Mouse (Mus musculus) liver, postnatal 0 days (tissue): ENCODE results near the gene Sbk3.

Source experiments
- CTCF ChIP-seq: sonication (generic); IDR thresholded peaks from 2 replicates; pipeline ENCODE4 v1.5.1; 2016; ENCODE audit warnings: antibody characterized with exemption, low read depth
- EP300 ChIP-seq: IDR thresholded peaks from 2 replicates; pipeline ENCODE4 v1.6.1; 2016; ENCODE audit warnings: antibody characterized with exemption, low read depth, mild to moderate bottlenecking

DNA sequence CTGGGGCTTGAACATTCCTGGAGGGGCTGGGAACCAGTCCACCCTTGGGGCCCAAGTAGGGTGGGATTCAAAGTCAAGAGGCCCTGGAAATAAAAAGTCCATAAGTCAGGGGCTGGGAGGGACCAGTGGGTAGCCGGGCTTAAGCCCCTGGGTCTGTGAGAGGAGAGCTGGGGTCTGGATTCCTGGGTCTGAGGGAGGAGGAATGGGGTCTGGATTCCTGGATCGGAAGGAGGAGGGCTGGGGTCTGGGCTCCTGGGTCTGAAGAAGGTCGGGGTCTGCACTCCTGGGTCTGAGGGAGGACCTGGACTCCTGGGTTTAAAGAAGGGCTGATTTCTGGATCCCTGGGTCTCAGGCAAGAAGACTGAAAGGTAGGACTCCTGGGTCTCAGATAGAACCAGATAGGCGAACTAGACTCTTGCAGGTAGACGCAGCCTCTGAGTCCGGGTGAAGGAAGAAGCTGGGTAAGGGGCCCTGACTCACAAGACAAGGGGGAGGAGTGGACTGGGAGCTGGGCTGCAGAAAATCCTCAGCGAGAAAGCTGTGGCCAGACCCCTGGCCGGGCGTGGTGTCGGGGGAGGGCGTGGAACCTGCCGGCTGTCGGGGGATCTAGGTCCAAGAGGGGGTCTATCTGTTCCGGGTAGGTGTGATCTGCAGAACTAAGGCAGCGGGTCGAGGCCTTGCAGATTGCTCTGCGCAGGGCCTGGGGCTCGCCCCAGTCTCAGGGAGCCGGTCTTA lies 24.5 kb upstream of the Sbk3 start:
- TF ChIP-seq CTCF = no peak
- TF ChIP-seq EP300 = no peak
